Mouse (Mus musculus): ENCODE data around the gene Adgre1. TPM values are rescaled to one million over a fixed set of nuclear protein-coding genes. Genes with fewer than 3 reads are reported as not detected.

Adgre1 gene
- polyA plus RNA-seq (2012; rRNA removed): 11.4 and 12.7 TPM in 2 replicates

DNA sequence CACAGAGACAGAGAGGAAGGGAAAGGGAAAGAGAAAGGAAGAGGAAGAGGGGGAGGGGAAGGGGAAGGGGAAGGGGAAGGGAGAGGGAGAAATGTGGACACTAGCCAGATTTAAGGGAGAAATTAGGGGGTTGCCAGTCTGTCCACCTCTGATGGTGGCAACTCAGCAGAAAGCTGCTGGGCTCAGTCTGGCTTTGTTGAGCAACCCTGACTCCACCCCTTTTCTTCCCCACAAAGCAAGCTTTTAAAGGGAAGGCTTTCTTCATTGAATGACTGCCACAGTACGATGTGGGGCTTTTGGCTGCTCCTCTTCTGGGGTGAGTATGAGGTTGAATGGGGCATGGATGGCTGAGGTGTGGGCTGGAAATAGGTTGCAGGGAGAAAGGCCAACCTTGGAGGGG lies at the start of gene Adgre1:
Gene Adgre1 (plus strand): TSS at position 251 of the 400 bp plus-strand sequence.

Other genes starting within 250 kb of the Adgre1 start
- 0.18 and 0.34 TPM in 2 replicates for gene Cd70, start 208.9 kb upstream of the Adgre1 start, polyA plus RNA-seq (2012; rRNA removed)
- 0.52 and 0.68 TPM in 2 replicates for gene Tnfsf14, start 164.5 kb upstream of the Adgre1 start, polyA plus RNA-seq (2012; rRNA removed)
- gene C3, start 130.6 kb upstream of the Adgre1 start, polyA plus RNA-seq (2012; rRNA removed): 197 and 243 TPM in 2 replicates
- 78.1 and 78.3 TPM in 2 replicates for gene Gpr108, start 110.2 kb upstream of the Adgre1 start, polyA plus RNA-seq (2012; rRNA removed)
- gene Trip10, start 109.2 kb upstream of the Adgre1 start, polyA plus RNA-seq (2012; rRNA removed): 33.5 and 37.3 TPM in 2 replicates
- gene Vav1, start 79.6 kb upstream of the Adgre1 start, polyA plus RNA-seq (2012; rRNA removed): 3.4 and 3.8 TPM in 2 replicates
- gene Vmn2r120, start 186.8 kb downstream of the Adgre1 start, polyA plus RNA-seq (2012; rRNA removed): not detected in 2 replicates